Mouse (Mus musculus) neural tube, embryonic 15.5 days (tissue): ENCODE data around the gene Il21r. TPM values are rescaled to one million over a fixed set of nuclear protein-coding genes. Genes with fewer than 3 reads are reported as not detected.

Source experiments
- ATAC-seq: fragments of 200-750 bp; cut with Nextera tagmentation; 2 replicates; pipeline ENCODE4 v1.8.0; 2017; ENCODE audit warnings: mild to moderate bottlenecking, moderate TSS enrichment, moderate library complexity; ENCODE audit not compliant: low FRiP score
- H3K27ac ChIP-seq: fragments of 300-500 bp; sonication (generic); replicated peaks from 2 replicates; pipeline ENCODE4 v1.5.1; 2015; ENCODE audit warnings: mild to moderate bottlenecking, inconsistent platforms
- H3K27me3 ChIP-seq: fragments of 300-500 bp; sonication (generic); replicated peaks from 2 replicates; pipeline ENCODE4 v1.6.1; 2015; ENCODE audit warnings: inconsistent platforms
- H3K36me3 ChIP-seq: fragments of 300-500 bp; sonication (generic); 2 replicates; pipeline ENCODE4 v1.6.1; 2015; ENCODE audit warnings: inconsistent platforms
- H3K4me1 ChIP-seq: fragments of 300-500 bp; sonication (generic); 2 replicates; pipeline ENCODE4 v1.6.1; 2015; ENCODE audit warnings: inconsistent platforms
- H3K4me2 ChIP-seq: fragments of 300-500 bp; sonication (generic); 2 replicates; pipeline ENCODE4 v1.6.1; 2015; ENCODE audit warnings: inconsistent platforms, mild to moderate bottlenecking, moderate library complexity
- H3K4me3 ChIP-seq: fragments of 300-500 bp; sonication (generic); replicated peaks from 2 replicates; pipeline ENCODE4 v1.5.1; 2015; ENCODE audit warnings: mild to moderate bottlenecking, inconsistent platforms
- H3K9ac ChIP-seq: fragments of 300-500 bp; sonication (generic); replicated peaks from 2 replicates; pipeline ENCODE4 v1.6.1; 2015; ENCODE audit warnings: mild to moderate bottlenecking, inconsistent platforms
- H3K9me3 ChIP-seq: fragments of 300-500 bp; sonication (generic); replicated peaks from 2 replicates; pipeline ENCODE4 v1.6.1; 2016; ENCODE audit warnings: inconsistent platforms
- WGBS: fragments of 180-500 bp; shearing (Covaris S2); methylation state at CpG from one replicate; pipeline ENCODE4 v1.1.7; 2015; ENCODE audit warnings: mixed read lengths; 5-methylcytosine and 5-hydroxymethylcytosine counted together
- polyA plus RNA-seq: library from polyadenylated mRNA; unstranded; fragments of >200 nt; fragmentation: Nextera tagmentation; extraction: Ambion mirVana; gene quantifications from 2 replicates; pipeline ENCODE4 v1.2.1, GENCODE M21; 2015

Il21r gene
- polyA plus RNA-seq, 1 experiment from 2014 or later: 0.35 TPM

- Histone ChIP-seq H3K9me3 (no peaks in the 10 kb centered on the region), H3K4me1 (peaks cover 29% of the 10 kb centered on the region), H3K27ac (no peak overlapping the region), H3K4me2 (no peak overlapping the region), H3K36me3 (no peaks in the 10 kb centered on the region), H3K27me3 (no peaks in the 10 kb centered on the region), H3K9ac (no peak overlapping the region), H3K4me3 (no peak overlapping the region)
- no peak for ATAC-seq
- WGBS: 66% methylated on average over 7 of the region's 7 CpGs
These were observed 26.2 kb upstream of the Il21r start for GRCm38 (mm10) chr7:125576982-125577381.

- Histone ChIP-seq H3K27ac (no peak overlapping the region), H3K4me2 (no peak overlapping the region), H3K36me3 (no peaks in the 10 kb centered on the region), H3K9ac (no peak overlapping the region), H3K9me3 (no peaks in the 10 kb centered on the region), H3K27me3 (no peaks in the 10 kb centered on the region), H3K4me1 (peaks cover 23% of the 10 kb centered on the region), H3K4me3 (no peak overlapping the region)
- ATAC-seq: no peak
- WGBS: 85% methylated on average over 11 of the region's 11 CpGs
These were observed 25.6 kb upstream of the Il21r start for GRCm38 (mm10) chr7:125577486-125578088.

GRCm38 (mm10) chr7:125578106-125578505 is 25.1 kb upstream of the Il21r start:
- no peak overlapping the region for H3K9ac ChIP-seq
- H3K27me3 ChIP-seq: no peaks in the 10 kb centered on the region
- H3K36me3 ChIP-seq: no peaks in the 10 kb centered on the region
- no peak overlapping the region for H3K4me2 ChIP-seq
- H3K4me1 ChIP-seq: peaks cover 22% of the 10 kb centered on the region
- no peak overlapping the region for H3K4me3 ChIP-seq
- no peak for ATAC-seq
- WGBS: 76% methylated on average over 3 of the region's 3 CpGs
- H3K27ac ChIP-seq: no peak overlapping the region
- no peaks in the 10 kb centered on the region for H3K9me3 ChIP-seq

- ATAC-seq: no peak
- H3K27me3 ChIP-seq: no peaks in the 10 kb centered on the region
- WGBS: 86% methylated on average over 9 of the region's 9 CpGs
These were observed 23.5 kb upstream of the Il21r start for GRCm38 (mm10) chr7:125579545-125580219.

GRCm38 (mm10) chr7:125580220-125580549 is 23.0 kb upstream of the Il21r start:
- Histone ChIP-seq H3K27ac (no peak overlapping the region), H3K27me3 (no peaks in the 10 kb centered on the region), H3K4me2 (no peak overlapping the region), H3K4me1 (peaks cover 22% of the 10 kb centered on the region), H3K36me3 (no peaks in the 10 kb centered on the region), H3K9me3 (no peaks in the 10 kb centered on the region), H3K4me3 (no peak overlapping the region), H3K9ac (no peak overlapping the region; the same call in 1 of the 2 replicates)
- ATAC-seq: no peak
- WGBS: 94% methylated on average over 1 of the region's 1 CpGs

More at GRCm38 (mm10) chr7:125579545-125580219, 23.5 kb upstream of the Il21r start:
- H3K4me1 ChIP-seq: peaks cover 22% of the 10 kb centered on the region
- H3K9ac ChIP-seq: no peak overlapping the region
- H3K4me2 ChIP-seq: no peak overlapping the region
- no peak overlapping the region for H3K4me3 ChIP-seq
- H3K36me3 ChIP-seq: no peaks in the 10 kb centered on the region
- H3K9me3 ChIP-seq: no peaks in the 10 kb centered on the region
- no peak overlapping the region for H3K27ac ChIP-seq

GRCm38 (mm10) chr7:125580625-125581316 is 22.5 kb upstream of the Il21r start:
- H3K27ac ChIP-seq: no peak overlapping the region
- no peaks in the 10 kb centered on the region for H3K36me3 ChIP-seq
- peak; percentile 43; the same call in 1 of the 2 replicates for ATAC-seq
- H3K4me2 ChIP-seq: peak overlapping the region; percentile 97
- H3K9me3 ChIP-seq: no peaks in the 10 kb centered on the region
- WGBS: 8% methylated on average over 16 of the region's 16 CpGs
- H3K9ac ChIP-seq: peak overlapping the region; percentile 53
- H3K4me3 ChIP-seq: peak overlapping the region; percentile 47
- H3K27me3 ChIP-seq: no peaks in the 10 kb centered on the region
- H3K4me1 ChIP-seq: peaks cover 22% of the 10 kb centered on the region

- ATAC-seq: peak; percentile 85
- Histone ChIP-seq H3K27me3 (no peaks in the 10 kb centered on the region), H3K27ac (no peak overlapping the region), H3K9ac (peak overlapping the region; percentile 53), H3K4me2 (peak overlapping the region; percentile 97), H3K4me1 (peaks cover 22% of the 10 kb centered on the region), H3K4me3 (peak overlapping the region; percentile 47), H3K9me3 (no peaks in the 10 kb centered on the region), H3K36me3 (no peaks in the 10 kb centered on the region)
- 1% methylated on average over 21 of the region's 21 CpGs for WGBS
These were observed 21.9 kb upstream of the Il21r start for GRCm38 (mm10) chr7:125581317-125581672.

GRCm38 (mm10) chr7:125583325-125584004 is 19.8 kb upstream of the Il21r start:
- WGBS: 77% methylated on average over 6 of the region's 6 CpGs
- Histone ChIP-seq H3K4me1 (peaks cover 11% of the 10 kb centered on the region), H3K9me3 (no peaks in the 10 kb centered on the region), H3K27ac (no peak overlapping the region), H3K4me3 (no peak overlapping the region), H3K9ac (no peak overlapping the region), H3K36me3 (no peaks in the 10 kb centered on the region), H3K4me2 (no peak overlapping the region), H3K27me3 (no peaks in the 10 kb centered on the region)
- ATAC-seq: no peak

- H3K36me3 ChIP-seq: no peaks in the 10 kb centered on the region
- no peaks in the 10 kb centered on the region for H3K27me3 ChIP-seq
- 90% methylated on average over 5 of the region's 5 CpGs for WGBS
- H3K9ac ChIP-seq: no peak overlapping the region
- no peak for ATAC-seq
- no peak overlapping the region for H3K4me3 ChIP-seq
- peaks cover 11% of the 10 kb centered on the region for H3K4me1 ChIP-seq
- H3K9me3 ChIP-seq: no peaks in the 10 kb centered on the region
- H3K4me2 ChIP-seq: no peak overlapping the region
- no peak overlapping the region for H3K27ac ChIP-seq
These were observed 19.2 kb upstream of the Il21r start for GRCm38 (mm10) chr7:125584005-125584369.

- no peak for ATAC-seq
- Histone ChIP-seq H3K27ac (no peak overlapping the region), H3K4me1 (0 out of 2 replicates have a peak, but pooled peaks cover 2% of the 10 kb centered on the region), H3K4me3 (no peak overlapping the region), H3K27me3 (no peaks in the 10 kb centered on the region), H3K36me3 (no peaks in the 10 kb centered on the region), H3K4me2 (no peak overlapping the region), H3K9me3 (no peaks in the 10 kb centered on the region), H3K9ac (no peak overlapping the region)
- 98% methylated on average over 23 of the region's 23 CpGs for WGBS
These were observed 16.9 kb upstream of the Il21r start for GRCm38 (mm10) chr7:125586355-125586754.

GRCm38 (mm10) chr7:125588721-125589120 is 14.5 kb upstream of the Il21r start:
- no peak overlapping the region for H3K4me2 ChIP-seq
- WGBS: 89% methylated on average over 4 of the region's 4 CpGs
- ATAC-seq: no peak

More at GRCm38 (mm10) chr7:125588721-125589120, 14.5 kb upstream of the Il21r start:
- Histone ChIP-seq H3K36me3 (no peaks in the 10 kb centered on the region), H3K27ac (no peak overlapping the region), H3K4me1 (no peaks in the 10 kb centered on the region), H3K9me3 (no peaks in the 10 kb centered on the region), H3K27me3 (no peaks in the 10 kb centered on the region), H3K9ac (no peak overlapping the region), H3K4me3 (no peak overlapping the region)
